Mouse (Mus musculus): ENCODE data around the gene Amh.

Gene Amh

GRCm38 (mm10) chr10:80804916-80805315, at the start of gene Amh:
Gene Amh (plus strand): TSS chr10:80805243.
- DNase-seq (ENCODE audit: inconsistent ontology term): no peak

GRCm38 (mm10) chr10:80755291-80756015, 49.6 kb upstream of the Amh start:
- no peak for DNase-seq (ENCODE audit: inconsistent ontology term)

GRCm38 (mm10) chr10:80756099-80756498, 48.9 kb upstream of the Amh start:
- no peak for DNase-seq (ENCODE audit: inconsistent ontology term)

- DNase-seq (ENCODE audit: inconsistent ontology term): no peak
These were observed 48.5 kb upstream of the Amh start for GRCm38 (mm10) chr10:80756509-80756908.

GRCm38 (mm10) chr10:80756967-80757366, 48.1 kb upstream of the Amh start:
- DNase-seq (ENCODE audit: inconsistent ontology term): peak; percentile 70

GRCm38 (mm10) chr10:80757717-80758116, 47.3 kb upstream of the Amh start:
- DNase-seq (ENCODE audit: inconsistent ontology term): peak; percentile 68

- peak; percentile 72 for DNase-seq (ENCODE audit: inconsistent ontology term)
These were observed 46.4 kb upstream of the Amh start for GRCm38 (mm10) chr10:80758651-80759050.

- no peak for DNase-seq (ENCODE audit: inconsistent ontology term)
These were observed 44.2 kb upstream of the Amh start for GRCm38 (mm10) chr10:80760596-80761524.

- no peak for DNase-seq (ENCODE audit: inconsistent ontology term)
These were observed 43.2 kb upstream of the Amh start for GRCm38 (mm10) chr10:80761821-80762220.

- no peak for DNase-seq (ENCODE audit: inconsistent ontology term)
These were observed 41.5 kb upstream of the Amh start for GRCm38 (mm10) chr10:80763502-80763901.

GRCm38 (mm10) chr10:80765746-80766145, 39.3 kb upstream of the Amh start:
- no peak for DNase-seq (ENCODE audit: inconsistent ontology term)

GRCm38 (mm10) chr10:80766161-80766815, 38.8 kb upstream of the Amh start:
- DNase-seq (ENCODE audit: inconsistent ontology term): no peak

GRCm38 (mm10) chr10:80768365-80768764, 36.7 kb upstream of the Amh start:
- DNase-seq (ENCODE audit: inconsistent ontology term): no peak

GRCm38 (mm10) chr10:80773816-80774215, 31.2 kb upstream of the Amh start:
- no peak for DNase-seq (ENCODE audit: inconsistent ontology term)

- peak; percentile 80 for DNase-seq (ENCODE audit: inconsistent ontology term)
These were observed 30.5 kb upstream of the Amh start for GRCm38 (mm10) chr10:80774549-80774948.

GRCm38 (mm10) chr10:80774981-80775380, 30.1 kb upstream of the Amh start:
- no peak for DNase-seq (ENCODE audit: inconsistent ontology term)

- no peak for DNase-seq (ENCODE audit: inconsistent ontology term)
These were observed 29.3 kb upstream of the Amh start for GRCm38 (mm10) chr10:80775731-80776130.

- DNase-seq (ENCODE audit: inconsistent ontology term): peak; percentile 54
These were observed 28.6 kb upstream of the Amh start for GRCm38 (mm10) chr10:80776358-80776869.

GRCm38 (mm10) chr10:80777123-80777522, 27.9 kb upstream of the Amh start:
- peak; percentile 50 for DNase-seq (ENCODE audit: inconsistent ontology term)

- no peak for DNase-seq (ENCODE audit: inconsistent ontology term)
These were observed 25.5 kb upstream of the Amh start for GRCm38 (mm10) chr10:80779565-80779964.

GRCm38 (mm10) chr10:80784302-80784701, 20.7 kb upstream of the Amh start:
- no peak for DNase-seq (ENCODE audit: inconsistent ontology term)

GRCm38 (mm10) chr10:80784871-80785270, 20.2 kb upstream of the Amh start:
- no peak for DNase-seq (ENCODE audit: inconsistent ontology term)

Data from Muller cell, postnatal 12 days (primary cell).